Mouse (Mus musculus) heart, embryonic 15.5 days (tissue): ENCODE results near the gene Foxk1. TPM values are rescaled to one million over a fixed set of nuclear protein-coding genes. Genes with fewer than 3 reads are reported as not detected.
A peak's percentile ranks its signal among the peaks of the same experiment; 100 is the strongest.

Experiments used
- ATAC-seq: fragments of 200-750 bp; cut with Nextera tagmentation; replicated peaks from 2 replicates; pipeline ENCODE4 v1.8.0; 2017; ENCODE audit warnings: low read depth, moderate TSS enrichment; ENCODE audit not compliant: insufficient number of reproducible peaks, insufficient read depth, low FRiP score
- H3K27ac ChIP-seq: fragments of 300-500 bp; sonication (generic); 2 replicates; pipeline ENCODE4 v1.5.1; 2015; ENCODE audit warnings: mild to moderate bottlenecking, inconsistent platforms
- H3K27me3 ChIP-seq: fragments of 300-500 bp; sonication (generic); 2 replicates; pipeline ENCODE4 v1.6.1; 2015; ENCODE audit warnings: inconsistent platforms
- H3K36me3 ChIP-seq: fragments of 300-500 bp; sonication (generic); 2 replicates; pipeline ENCODE4 v1.6.1; 2015; ENCODE audit warnings: mild to moderate bottlenecking, inconsistent platforms
- H3K4me1 ChIP-seq: fragments of 300-500 bp; sonication (generic); replicated peaks from 2 replicates; pipeline ENCODE4 v1.6.1; 2015; ENCODE audit warnings: inconsistent platforms
- H3K4me2 ChIP-seq: fragments of 300-500 bp; sonication (generic); 2 replicates; pipeline ENCODE4 v1.6.1; 2015; ENCODE audit warnings: inconsistent platforms, mild to moderate bottlenecking, moderate library complexity
- H3K4me3 ChIP-seq: fragments of 300-500 bp; sonication (generic); 2 replicates; pipeline ENCODE4 v1.5.1; 2015; ENCODE audit warnings: mild to moderate bottlenecking, inconsistent platforms
- H3K9ac ChIP-seq: fragments of 300-500 bp; sonication (generic); 2 replicates; pipeline ENCODE4 v1.6.1; 2015; ENCODE audit warnings: mild to moderate bottlenecking, inconsistent platforms
- H3K9me3 ChIP-seq: fragments of 300-500 bp; sonication (generic); replicated peaks from 2 replicates; pipeline ENCODE4 v1.6.1; 2016; ENCODE audit warnings: inconsistent platforms
- WGBS: fragments of 180-500 bp; shearing (Covaris S2); methylation state at CpG from one replicate; pipeline ENCODE4 v1.1.7; 2015; ENCODE audit warnings: mixed read lengths; 5-methylcytosine and 5-hydroxymethylcytosine counted together
- polyA plus RNA-seq: library from polyadenylated mRNA; unstranded; fragments of >200 nt; fragmentation: Nextera tagmentation; extraction: Ambion mirVana; gene quantifications from 2 replicates; pipeline ENCODE4 v1.2.1, GENCODE M21; 2015

Foxk1 gene
- polyA plus RNA-seq, 1 experiment from 2014 or later, result 3.1 TPM

- H3K27me3 ChIP-seq, result no peaks in the 10 kb centered on the region
- H3K4me3 ChIP-seq, result no peak overlapping the region
- WGBS, result 59% methylated on average over 6 of the region's 6 CpGs
- peaks cover 17% of the 10 kb centered on the region for H3K4me1 ChIP-seq
- no peak for ATAC-seq
- peak overlapping the region; percentile 66; the same call in 1 of the 2 replicates for H3K27ac ChIP-seq
- H3K36me3 ChIP-seq, result no peaks in the 10 kb centered on the region
- H3K4me2 ChIP-seq, result no peak overlapping the region
- no peaks in the 10 kb centered on the region for H3K9me3 ChIP-seq
- H3K9ac ChIP-seq, result no peak overlapping the region
Observed at GRCm38 (mm10) chr5:142372207-142372606, 29.1 kb upstream of the Foxk1 start.

- H3K4me2 ChIP-seq, result no peak overlapping the region
- no peak overlapping the region for H3K9ac ChIP-seq
- ATAC-seq, result no peak
- peaks cover 11% of the 10 kb centered on the region for H3K4me1 ChIP-seq
- no peaks in the 10 kb centered on the region for H3K36me3 ChIP-seq
- H3K27me3 ChIP-seq, result no peaks in the 10 kb centered on the region
- H3K4me3 ChIP-seq, result no peak overlapping the region
- WGBS, result 77% methylated on average over 9 of the region's 9 CpGs
- no peak overlapping the region for H3K27ac ChIP-seq
- no peaks in the 10 kb centered on the region for H3K9me3 ChIP-seq
Observed at GRCm38 (mm10) chr5:142374343-142374742, 27.0 kb upstream of the Foxk1 start.

GRCm38 (mm10) chr5:142375641-142376040, 25.7 kb upstream of the Foxk1 start:
- peaks cover 11% of the 10 kb centered on the region for H3K4me1 ChIP-seq
- no peaks in the 10 kb centered on the region for H3K27me3 ChIP-seq
- H3K4me3 ChIP-seq, result no peak overlapping the region
- H3K9me3 ChIP-seq, result no peaks in the 10 kb centered on the region
- H3K36me3 ChIP-seq, result no peaks in the 10 kb centered on the region
- no peak overlapping the region for H3K27ac ChIP-seq
- no peak overlapping the region for H3K9ac ChIP-seq
- H3K4me2 ChIP-seq, result no peak overlapping the region
- 94% methylated on average over 5 of the region's 5 CpGs for WGBS
- ATAC-seq, result no peak

- Histone ChIP-seq H3K36me3 (no peaks in the 10 kb centered on the region), H3K9me3 (no peaks in the 10 kb centered on the region), H3K9ac (no peak overlapping the region), H3K4me2 (no peak overlapping the region), H3K4me3 (no peak overlapping the region), H3K4me1 (peaks cover 8% of the 10 kb centered on the region), H3K27ac (no peak overlapping the region), H3K27me3 (no peaks in the 10 kb centered on the region)
- 81% methylated on average over 6 of the region's 6 CpGs for WGBS
- ATAC-seq, result no peak
Observed at GRCm38 (mm10) chr5:142376071-142376470, 25.2 kb upstream of the Foxk1 start.

- WGBS, result 62% methylated on average over 2 of the region's 2 CpGs
- ATAC-seq, result no peak
- Histone ChIP-seq H3K4me1 (no peaks in the 10 kb centered on the region), H3K4me2 (no peak overlapping the region), H3K27ac (no peak overlapping the region), H3K4me3 (no peak overlapping the region), H3K9ac (no peak overlapping the region), H3K27me3 (no peaks in the 10 kb centered on the region), H3K36me3 (no peaks in the 10 kb centered on the region), H3K9me3 (no peaks in the 10 kb centered on the region)
Observed at GRCm38 (mm10) chr5:142378068-142378467, 23.2 kb upstream of the Foxk1 start.

GRCm38 (mm10) chr5:142380491-142380890, 20.8 kb upstream of the Foxk1 start:
- Histone ChIP-seq H3K27ac (no peak overlapping the region), H3K9ac (no peak overlapping the region), H3K9me3 (no peaks in the 10 kb centered on the region), H3K36me3 (no peaks in the 10 kb centered on the region), H3K4me1 (peaks cover 5% of the 10 kb centered on the region; the same call in 1 of the 2 replicates), H3K4me3 (no peak overlapping the region), H3K27me3 (no peaks in the 10 kb centered on the region; the same call in 1 of the 2 replicates), H3K4me2 (no peak overlapping the region)
- no peak; the same call in 1 of the 2 replicates for ATAC-seq
- 47% methylated on average over 6 of the region's 6 CpGs for WGBS

GRCm38 (mm10) chr5:142384911-142385660, 16.2 kb upstream of the Foxk1 start:
- no peaks in the 10 kb centered on the region for H3K9me3 ChIP-seq
- peak overlapping the region; percentile 42; the same call in 1 of the 2 replicates for H3K27ac ChIP-seq
- peaks cover 21% of the 10 kb centered on the region for H3K4me1 ChIP-seq
- ATAC-seq, result no peak
- H3K27me3 ChIP-seq, result no peaks in the 10 kb centered on the region; the same call in 1 of the 2 replicates
- H3K9ac ChIP-seq, result no peak overlapping the region
- no peak overlapping the region for H3K4me3 ChIP-seq
- H3K4me2 ChIP-seq, result 0 out of 2 replicates have a peak overlapping the region, but pooled peaks have one; percentile 10
- no peaks in the 10 kb centered on the region for H3K36me3 ChIP-seq
- WGBS, result 39% methylated on average over 22 of the region's 23 CpGs

- no peaks in the 10 kb centered on the region for H3K9me3 ChIP-seq
- no peaks in the 10 kb centered on the region; the same call in 1 of the 2 replicates for H3K27me3 ChIP-seq
- H3K4me2 ChIP-seq, result no peak overlapping the region
- no peak for ATAC-seq
- peaks cover 22% of the 10 kb centered on the region for H3K4me1 ChIP-seq
- H3K4me3 ChIP-seq, result no peak overlapping the region
- no peaks in the 10 kb centered on the region for H3K36me3 ChIP-seq
- H3K9ac ChIP-seq, result no peak overlapping the region
- H3K27ac ChIP-seq, result peak overlapping the region; percentile 62
- WGBS, result 73% methylated on average over 6 of the region's 6 CpGs
Observed at GRCm38 (mm10) chr5:142386329-142386728, 15.0 kb upstream of the Foxk1 start.

GRCm38 (mm10) chr5:142386784-142387680, 14.3 kb upstream of the Foxk1 start:
- WGBS, result 46% methylated on average over 17 of the region's 17 CpGs
- H3K4me2 ChIP-seq, result peak overlapping the region; percentile 34
- H3K27ac ChIP-seq, result peak overlapping the region; percentile 62
- no peaks in the 10 kb centered on the region; the same call in 1 of the 2 replicates for H3K27me3 ChIP-seq
- H3K9ac ChIP-seq, result 0 out of 2 replicates have a peak overlapping the region, but pooled peaks have one; percentile 27
- peaks cover 29% of the 10 kb centered on the region for H3K4me1 ChIP-seq
- no peak overlapping the region for H3K4me3 ChIP-seq
- H3K9me3 ChIP-seq, result no peaks in the 10 kb centered on the region
- no peaks in the 10 kb centered on the region for H3K36me3 ChIP-seq
- ATAC-seq, result peak; percentile 69

GRCm38 (mm10) chr5:142387716-142388115, 13.6 kb upstream of the Foxk1 start:
- no peaks in the 10 kb centered on the region; the same call in 1 of the 2 replicates for H3K27me3 ChIP-seq

GRCm38 (mm10) chr5:142391691-142392090, 9.6 kb upstream of the Foxk1 start:
- no peaks in the 10 kb centered on the region for H3K9me3 ChIP-seq
- peak overlapping the region; percentile 31; the same call in 1 of the 2 replicates for H3K27ac ChIP-seq
- no peak for ATAC-seq
- no peaks in the 10 kb centered on the region for H3K36me3 ChIP-seq
- 57% methylated on average over 5 of the region's 5 CpGs for WGBS
- H3K27me3 ChIP-seq, result no peaks in the 10 kb centered on the region; the same call in 1 of the 2 replicates
- H3K4me2 ChIP-seq, result no peak overlapping the region
- H3K4me1 ChIP-seq, result peaks cover 16% of the 10 kb centered on the region
- no peak overlapping the region for H3K4me3 ChIP-seq
- no peak overlapping the region for H3K9ac ChIP-seq

More at GRCm38 (mm10) chr5:142387716-142388115, 13.6 kb upstream of the Foxk1 start:
- no peak overlapping the region for H3K4me2 ChIP-seq
- no peaks in the 10 kb centered on the region for H3K36me3 ChIP-seq
- no peak for ATAC-seq
- peak overlapping the region; percentile 62; the same call in 1 of the 2 replicates for H3K27ac ChIP-seq
- no peak overlapping the region for H3K4me3 ChIP-seq
- H3K9ac ChIP-seq, result no peak overlapping the region
- peaks cover 32% of the 10 kb centered on the region for H3K4me1 ChIP-seq
- WGBS, result 81% methylated on average over 4 of the region's 4 CpGs
- H3K9me3 ChIP-seq, result no peaks in the 10 kb centered on the region
